Mouse (Mus musculus): ENCODE measurements at regions not wholly inside any gene's neighbourhood (a gene's known extent, or its start where the extent isn't known, plus 50 kb on each side); places are given as distances from the start of the nearest gene placed in this dataset. TPM values are rescaled to one million over a fixed set of nuclear protein-coding genes. Genes with fewer than 3 reads are reported as not detected.

- Histone ChIP-seq H3K27me3 (ENCODE audit: poor library complexity, severe bottlenecking) (no peaks in the 10 kb centered on the region), H3K27ac (no peak overlapping the region), H3K4me3 (no peak overlapping the region), H3K9me3 (no peaks in the 10 kb centered on the region), H3K36me3 (replicated peaks) (no peaks in the 10 kb centered on the region), H3K4me1 (no peaks in the 10 kb centered on the region)
- no peak for DNase-seq (ENCODE audit: extremely low spot score, low spot score)
These were observed 871.1 kb downstream of the Tlr4 start for GRCm38 (mm10) chr4:67698438-67698837.

Small RNA genes lying in the stretch of these regions (microRNA-seq; reads per million reads assigned to microRNA genes)
- gene Gm44497 = not detected

Measured in forebrain, embryonic 10.5 days (tissue).